Mouse (Mus musculus) spleen, postnatal 14 days (tissue): ENCODE measurements around the gene Zfp512b.

Experiments
- DNase-seq, 2 experiments: peaks; one replicate each; pipeline ENCODE4 v3.0.0; 2021 to 2022; ENCODE audit warnings: low spot score in 2 of 2

The Zfp512b gene

GRCm38 (mm10) chr2:181573961-181574360 is 18.6 kb downstream of the Zfp512b start:
- DNase-seq = no peak

- no peak for DNase-seq
Observed at GRCm38 (mm10) chr2:181572921-181573920, 19.4 kb downstream of the Zfp512b start.

GRCm38 (mm10) chr2:181571941-181572670 is 20.5 kb downstream of the Zfp512b start:
- DNase-seq = no peak

GRCm38 (mm10) chr2:181570921-181571595 is 21.5 kb downstream of the Zfp512b start:
- no peak for DNase-seq

GRCm38 (mm10) chr2:181570375-181570774 is 22.2 kb downstream of the Zfp512b start:
- peak in 1 of 2 experiments; percentile 0 for DNase-seq

GRCm38 (mm10) chr2:181569856-181570255 is 22.7 kb downstream of the Zfp512b start:
- DNase-seq = no peak

GRCm38 (mm10) chr2:181568272-181569008 is 24.2 kb downstream of the Zfp512b start:
- peak in 1 of 2 experiments; percentile 59 for DNase-seq

- DNase-seq = no peak
Observed at GRCm38 (mm10) chr2:181567338-181567737, 25.3 kb downstream of the Zfp512b start.

GRCm38 (mm10) chr2:181553772-181554171 is 38.8 kb downstream of the Zfp512b start:
- DNase-seq = no peak

- DNase-seq = no peak
Observed at GRCm38 (mm10) chr2:181550233-181550632, 42.4 kb downstream of the Zfp512b start.

- DNase-seq = no peak
Observed at GRCm38 (mm10) chr2:181548682-181549081, 43.9 kb downstream of the Zfp512b start.

- no peak for DNase-seq
Observed at GRCm38 (mm10) chr2:181548227-181548626, 44.4 kb downstream of the Zfp512b start.

- no peak for DNase-seq
Observed at GRCm38 (mm10) chr2:181546142-181546541, 46.5 kb downstream of the Zfp512b start.

GRCm38 (mm10) chr2:181541761-181542380 is 50.7 kb downstream of the Zfp512b start:
- no peak for DNase-seq

GRCm38 (mm10) chr2:181537444-181538047 is 55.1 kb downstream of the Zfp512b start:
- DNase-seq = no peak

- DNase-seq = no peak
Observed at GRCm38 (mm10) chr2:181536410-181536809, 56.2 kb downstream of the Zfp512b start.

GRCm38 (mm10) chr2:181532589-181532988 is 60.0 kb downstream of the Zfp512b start:
- DNase-seq = no peak
